Comparison of ENCODE assay signal across 7 mouse cellular contexts in genomic region chr4:139129806-139130700, GRCm38 (mm10). TPM values are rescaled to one million over a fixed set of nuclear protein-coding genes. Genes with fewer than 3 reads are reported as not detected.
DNase-seq lines count a peak whose midpoint lies in the region; ATAC-seq and TF ChIP-seq lines count a peak whose summit lies in the region.

No protein-coding gene starts in this region.

- no peaks in the 10 kb centered on the region for H3K9me3 ChIP-seq in forebrain, postnatal 0 days (ENCODE audit: low read length)
- no peaks in the 10 kb centered on the region for H3K9me3 ChIP-seq in intestine, embryonic 14.5 days (ENCODE audit: control insufficient read depth, low read length)
- no peaks in the 10 kb centered on the region for H3K9me3 ChIP-seq in liver, embryonic 13.5 days (replicated peaks)

- TF ChIP-seq CTCF in forebrain, postnatal 0 days (IDR thresholded peaks at IDR 0.05; ENCODE audit: low read depth), result no peak

- H3K36me3 ChIP-seq in forebrain, postnatal 0 days (ENCODE audit: insufficient read depth), result 0 out of 2 replicates have a peak, but pooled peaks cover 3% of the 10 kb centered on the region
- no peaks in the 10 kb centered on the region for H3K36me3 ChIP-seq in intestine, embryonic 14.5 days (ENCODE audit: control insufficient read depth, insufficient read depth, low read length)
- H3K36me3 ChIP-seq in liver, embryonic 13.5 days, result peaks cover 10% of the 10 kb centered on the region

- no peak for ATAC-seq in forebrain, postnatal 0 days
- peak; percentile 57 for ATAC-seq in intestine, embryonic 14.5 days (replicated peaks; ENCODE audit: low FRiP score, low TSS enrichment, low read depth)
- peak; percentile 24 for ATAC-seq in liver, embryonic 13.5 days (ENCODE audit: low read depth)

- peak overlapping the region; percentile 99 for H3K4me3 ChIP-seq in brown adipose tissue, adult 24 weeks (ENCODE audit: insufficient read depth, low read depth, low read length)
- H3K4me3 ChIP-seq in forebrain, postnatal 0 days (ENCODE audit: low read depth, low read length), result peak overlapping the region; percentile 99
- H3K4me3 ChIP-seq in intestine, embryonic 14.5 days (ENCODE audit: low read depth, low read length), result peak overlapping the region; percentile 98
- H3K4me3 ChIP-seq in liver, embryonic 13.5 days (replicated peaks), result peak overlapping the region; percentile 95

- 5% methylated on average over 56 of the region's 57 CpGs for WGBS in forebrain, postnatal 0 days
- WGBS in intestine, embryonic 14.5 days, result 3% methylated on average over 57 of the region's 57 CpGs
- 2% methylated on average over 56 of the region's 57 CpGs for WGBS in liver, embryonic 13.5 days (ENCODE audit: insufficient replicate concordance)

- peak overlapping the region; percentile 98 for H3K27ac ChIP-seq in brown adipose tissue, adult 24 weeks (replicated peaks; ENCODE audit: low read depth, low read length)
- H3K27ac ChIP-seq in forebrain, postnatal 0 days (ENCODE audit: low read depth, low read length), result peak overlapping the region; percentile 84
- H3K27ac ChIP-seq in intestine, embryonic 14.5 days (ENCODE audit: low read depth), result peak overlapping the region; percentile 91
- peak overlapping the region; percentile 85 for H3K27ac ChIP-seq in liver, embryonic 13.5 days

- no peaks in the 10 kb centered on the region for H3K27me3 ChIP-seq in forebrain, postnatal 0 days (ENCODE audit: insufficient read depth, low read length)
- 0 out of 2 replicates have a peak, but pooled peaks cover 2% of the 10 kb centered on the region for H3K27me3 ChIP-seq in intestine, embryonic 14.5 days (replicated peaks; ENCODE audit: control insufficient read depth, insufficient read depth, low read length)
- no peaks in the 10 kb centered on the region for H3K27me3 ChIP-seq in liver, embryonic 13.5 days

- peaks cover 9% of the 10 kb centered on the region for H3K4me1 ChIP-seq in brown adipose tissue, adult 24 weeks (ENCODE audit: control insufficient read depth, insufficient read depth, insufficient read length, low read length)
- H3K4me1 ChIP-seq in forebrain, postnatal 0 days (ENCODE audit: insufficient read depth), result peaks cover 13% of the 10 kb centered on the region; the same call in 1 of the 2 replicates
- H3K4me1 ChIP-seq in intestine, embryonic 14.5 days (replicated peaks; ENCODE audit: control insufficient read depth, insufficient read depth, low read length), result peaks cover 9% of the 10 kb centered on the region
- peaks cover 44% of the 10 kb centered on the region for H3K4me1 ChIP-seq in liver, embryonic 13.5 days (replicated peaks)

- DNase-seq in urinary bladder, postnatal 14 days (ENCODE audit: low spot score), result peak; percentile 29
- no peak for DNase-seq in urinary bladder, postnatal 10 days (ENCODE audit: low spot score)
- DNase-seq in forebrain, postnatal 0 days, result peak; percentile 17
- DNase-seq in intestine, embryonic 14.5 days (ENCODE audit: low spot score), result peak; percentile 75
- peak; percentile 49 for DNase-seq in liver, embryonic 13.5 days
- DNase-seq in natural killer cell, adult 2 months (ENCODE audit: low spot score in 2 of 2), result peak; percentile 72 to 77

- peak overlapping the region; percentile 95 for H3K9ac ChIP-seq in forebrain, postnatal 0 days
- H3K9ac ChIP-seq in intestine, embryonic 14.5 days (ENCODE audit: low read length), result peak overlapping the region; percentile 95
- H3K9ac ChIP-seq in liver, embryonic 13.5 days, result peak overlapping the region; percentile 93

- H3K4me2 ChIP-seq in forebrain, postnatal 0 days (ENCODE audit: low read depth), result peak overlapping the region; percentile 85
- peak overlapping the region; percentile 83 for H3K4me2 ChIP-seq in intestine, embryonic 14.5 days (ENCODE audit: low read length)
- peak overlapping the region; percentile 92 for H3K4me2 ChIP-seq in liver, embryonic 13.5 days

RNA-seq across cellular contexts. Expression of gene Minos1, which starts 0.9 kb away (rescaled TPM):
- polyA plus RNA-seq in brown adipose tissue, adult 24 weeks (2012; ENCODE audit: insufficient read depth, insufficient read length, missing spikeins), result 1,161 and 1,254 TPM in 2 replicates
- 17.9 and 19.9 TPM in 2 replicates for total RNA-seq in forebrain, postnatal 0 days (2014; rRNA removed)
- 412 and 532 TPM in 2 replicates for polyA plus RNA-seq in forebrain, postnatal 0 days (2015; fragmentation: Nextera tagmentation; extraction: Ambion mirVana)
- polyA plus RNA-seq in intestine, embryonic 14.5 days (2014; fragmentation: Nextera tagmentation; extraction: Ambion mirVana), result 530 and 580 TPM in 2 replicates
- polyA plus RNA-seq in liver, embryonic 13.5 days (2015; fragmentation: Nextera tagmentation; extraction: Ambion mirVana), result 403 and 435 TPM in 2 replicates

RNA-seq across cellular contexts. Expression of gene Nbl1, which starts 37.3 kb away (rescaled TPM):
- 6.3 and 11.7 TPM in 2 replicates for polyA plus RNA-seq in brown adipose tissue, adult 24 weeks (2012; ENCODE audit: insufficient read depth, insufficient read length, missing spikeins)
- 41.7 and 57.6 TPM in 2 replicates for total RNA-seq in forebrain, postnatal 0 days (2014; rRNA removed)
- polyA plus RNA-seq in forebrain, postnatal 0 days (2015; fragmentation: Nextera tagmentation; extraction: Ambion mirVana), result 56.7 and 64.3 TPM in 2 replicates
- polyA plus RNA-seq in intestine, embryonic 14.5 days (2014; fragmentation: Nextera tagmentation; extraction: Ambion mirVana), result 50.5 and 55.5 TPM in 2 replicates
- polyA plus RNA-seq in liver, embryonic 13.5 days (2015; fragmentation: Nextera tagmentation; extraction: Ambion mirVana), result 1.6 and 2.0 TPM in 2 replicates

RNA-seq across cellular contexts. Expression of gene Htr6, which starts 54.7 kb away (rescaled TPM):
- not detected in 2 replicates for polyA plus RNA-seq in brown adipose tissue, adult 24 weeks (2012; ENCODE audit: insufficient read depth, insufficient read length, missing spikeins)
- 1.8 and 4.0 TPM in 2 replicates for total RNA-seq in forebrain, postnatal 0 days (2014; rRNA removed)
- 0.67 TPM in 2 replicates for polyA plus RNA-seq in forebrain, postnatal 0 days (2015; fragmentation: Nextera tagmentation; extraction: Ambion mirVana)
- 0.16 and 0.20 TPM in 2 replicates for polyA plus RNA-seq in intestine, embryonic 14.5 days (2014; fragmentation: Nextera tagmentation; extraction: Ambion mirVana)
- polyA plus RNA-seq in liver, embryonic 13.5 days (2015; fragmentation: Nextera tagmentation; extraction: Ambion mirVana), result not detected in 2 replicates
